Mouse (Mus musculus) urinary bladder, postnatal 36 days (tissue): Measurements from ENCODE around the gene Sh3d19.

Experiments used
- DNase-seq, 2 experiments: peaks; one replicate each; pipeline ENCODE4 v3.0.0; 2022; ENCODE audit warnings: low spot score in 2 of 2, mixed read lengths in 1 of 2

Sh3d19 gene

GRCm38 (mm10) chr3:85970742-85971598, at the start of gene Sh3d19:
Gene Sh3d19 (plus strand): TSS chr3:85971109.
- DNase-seq = peak; percentile 76 to 87

- no peak for DNase-seq
These were observed 48.6 kb upstream of the Sh3d19 start for GRCm38 (mm10) chr3:85922331-85922730.

GRCm38 (mm10) chr3:85923343-85923742, 47.6 kb upstream of the Sh3d19 start:
- DNase-seq = no peak

GRCm38 (mm10) chr3:85923954-85924945, 46.7 kb upstream of the Sh3d19 start:
- DNase-seq = peak; percentile 75 to 78

- DNase-seq = no peak
These were observed 43.6 kb upstream of the Sh3d19 start for GRCm38 (mm10) chr3:85927296-85927695.

- DNase-seq = no peak
These were observed 42.7 kb upstream of the Sh3d19 start for GRCm38 (mm10) chr3:85928140-85928611.

GRCm38 (mm10) chr3:85929711-85930110, 41.2 kb upstream of the Sh3d19 start:
- DNase-seq = no peak

- DNase-seq = no peak
These were observed 40.1 kb upstream of the Sh3d19 start for GRCm38 (mm10) chr3:85930671-85931255.

GRCm38 (mm10) chr3:85931859-85932258, 39.0 kb upstream of the Sh3d19 start:
- DNase-seq = peak in 1 of 2 experiments; percentile 12

- DNase-seq = no peak
These were observed 37.3 kb upstream of the Sh3d19 start for GRCm38 (mm10) chr3:85933586-85933985.

- DNase-seq = no peak
These were observed 20.0 kb upstream of the Sh3d19 start for GRCm38 (mm10) chr3:85950914-85951313.

- DNase-seq = no peak
These were observed 18.1 kb upstream of the Sh3d19 start for GRCm38 (mm10) chr3:85952696-85953283.

GRCm38 (mm10) chr3:85955269-85955668, 15.6 kb upstream of the Sh3d19 start:
- DNase-seq = no peak

GRCm38 (mm10) chr3:85955704-85956103, 15.2 kb upstream of the Sh3d19 start:
- DNase-seq = no peak

GRCm38 (mm10) chr3:85959669-85960068, 11.2 kb upstream of the Sh3d19 start:
- DNase-seq = no peak

GRCm38 (mm10) chr3:85961134-85961533, 9.8 kb upstream of the Sh3d19 start:
- DNase-seq = no peak

- DNase-seq = no peak
These were observed 5.4 kb upstream of the Sh3d19 start for GRCm38 (mm10) chr3:85965479-85965878.

GRCm38 (mm10) chr3:85969040-85969439, 1.9 kb upstream of the Sh3d19 start:
- DNase-seq = no peak

- DNase-seq = peak in 1 of 2 experiments; percentile 32
These were observed 678 bp downstream of the Sh3d19 start for GRCm38 (mm10) chr3:85971599-85971975.

GRCm38 (mm10) chr3:85973376-85974140, 2.6 kb downstream of the Sh3d19 start:
- no peak for DNase-seq

- no peak for DNase-seq
These were observed 3.5 kb downstream of the Sh3d19 start for GRCm38 (mm10) chr3:85974451-85974850.
